Mouse (Mus musculus): ENCODE measurements around the gene Aspm.
"Not testable (repeated sequence)": the region's sequence is repeated elsewhere in the genome, so short reads cannot be mapped to it uniquely, and the experiment has no call there.

Gene Aspm

DNA sequence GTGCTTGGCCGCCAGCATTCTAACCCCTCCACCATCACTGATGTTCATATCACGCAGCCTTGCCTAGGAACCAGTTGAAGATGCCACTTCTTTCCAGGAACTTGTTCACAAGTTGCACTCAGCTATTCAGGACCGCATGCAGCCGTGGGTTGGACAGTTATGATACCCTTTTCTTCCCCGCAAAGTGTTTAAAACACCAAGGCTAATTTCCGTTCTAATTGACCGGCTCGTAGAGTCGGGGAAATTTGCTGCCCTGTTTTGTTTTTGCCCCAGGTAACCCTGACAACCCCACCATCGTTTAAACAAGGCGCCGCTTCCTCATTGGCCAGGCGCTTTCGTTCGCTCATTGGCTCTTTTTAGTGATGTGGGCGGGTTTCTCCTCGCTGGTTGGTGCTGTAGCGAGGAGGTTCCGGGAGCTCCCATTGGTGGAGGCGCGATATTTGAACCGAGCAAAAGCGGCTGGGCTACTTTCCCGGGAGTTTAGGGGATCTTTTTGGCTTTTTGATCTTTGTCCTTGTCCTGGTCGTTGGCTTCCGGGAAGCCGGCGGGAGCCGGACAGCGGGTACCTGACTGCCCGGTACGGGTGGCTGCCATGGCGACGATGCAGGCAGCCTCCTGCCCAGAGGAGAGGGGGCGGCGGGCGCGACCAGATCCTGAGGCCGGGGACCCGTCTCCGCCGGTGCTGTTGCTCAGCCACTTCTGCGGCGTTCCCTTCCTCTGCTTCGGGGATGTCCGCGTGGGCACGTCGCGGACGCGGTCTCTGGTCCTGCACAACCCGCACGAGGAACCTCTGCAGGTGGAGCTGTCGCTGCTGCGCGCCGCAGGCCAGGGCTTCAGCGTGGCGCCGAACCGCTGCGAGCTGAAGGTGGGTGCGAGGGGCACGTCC, at the start of gene Aspm:
Aspm (plus strand) TSS at position 433 of the 886 bp plus-strand sequence.
- peak; percentile 81 to 86 for DNase-seq (ENCODE audit: low spot score in 2 of 2)

DNA sequence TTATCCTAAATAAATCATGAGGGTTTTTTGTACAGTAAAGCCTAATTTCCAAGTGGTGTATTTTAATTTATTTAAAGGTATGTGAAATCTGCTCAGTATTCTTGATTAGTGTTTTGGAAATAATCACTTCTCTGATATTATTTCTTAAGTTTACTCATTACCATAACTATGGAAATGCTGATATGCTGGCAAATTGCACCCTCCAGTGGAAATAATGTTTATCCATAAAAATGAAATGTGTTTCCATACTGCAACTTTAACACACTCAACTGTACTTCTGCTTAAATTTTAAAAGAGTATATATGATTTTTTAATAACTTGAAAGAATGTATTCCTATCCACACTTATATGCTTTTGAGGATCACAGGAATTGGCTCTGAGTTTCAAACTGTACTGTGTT, 48.8 kb upstream of the Aspm start:
- DNase-seq (ENCODE audit: low spot score in 2 of 2): no peak

GRCm38 (mm10) chr1:139407701-139408100, 46.9 kb upstream of the Aspm start:
- DNase-seq (ENCODE audit: low spot score in 2 of 2): no peak

GRCm38 (mm10) chr1:139412365-139412764, 42.2 kb upstream of the Aspm start:
- DNase-seq (ENCODE audit: low spot score in 2 of 2): not testable (repeated sequence)

DNA sequence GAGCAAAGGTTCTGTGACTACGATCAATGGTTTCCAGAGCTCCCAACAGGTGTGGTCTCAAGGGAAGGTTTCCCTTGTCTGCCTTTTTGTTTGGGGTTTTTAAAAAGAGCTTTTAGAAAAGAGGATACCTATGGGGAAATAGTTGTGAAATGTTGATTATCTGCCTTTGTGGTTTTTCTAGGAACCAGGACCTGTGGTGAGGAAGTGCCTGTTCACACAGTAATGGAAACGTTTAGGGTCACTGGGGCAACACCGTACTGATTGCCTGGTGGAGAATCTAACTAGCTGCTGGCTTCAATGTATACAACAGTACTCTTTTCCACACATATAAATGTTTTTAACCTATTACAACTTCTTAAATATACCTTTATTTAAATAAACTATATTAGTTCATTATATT, 41.1 kb upstream of the Aspm start:
- DNase-seq (ENCODE audit: low spot score in 2 of 2): no peak

GRCm38 (mm10) chr1:139421521-139421874, 33.1 kb upstream of the Aspm start:
- DNase-seq (ENCODE audit: low spot score in 2 of 2): no peak

DNA sequence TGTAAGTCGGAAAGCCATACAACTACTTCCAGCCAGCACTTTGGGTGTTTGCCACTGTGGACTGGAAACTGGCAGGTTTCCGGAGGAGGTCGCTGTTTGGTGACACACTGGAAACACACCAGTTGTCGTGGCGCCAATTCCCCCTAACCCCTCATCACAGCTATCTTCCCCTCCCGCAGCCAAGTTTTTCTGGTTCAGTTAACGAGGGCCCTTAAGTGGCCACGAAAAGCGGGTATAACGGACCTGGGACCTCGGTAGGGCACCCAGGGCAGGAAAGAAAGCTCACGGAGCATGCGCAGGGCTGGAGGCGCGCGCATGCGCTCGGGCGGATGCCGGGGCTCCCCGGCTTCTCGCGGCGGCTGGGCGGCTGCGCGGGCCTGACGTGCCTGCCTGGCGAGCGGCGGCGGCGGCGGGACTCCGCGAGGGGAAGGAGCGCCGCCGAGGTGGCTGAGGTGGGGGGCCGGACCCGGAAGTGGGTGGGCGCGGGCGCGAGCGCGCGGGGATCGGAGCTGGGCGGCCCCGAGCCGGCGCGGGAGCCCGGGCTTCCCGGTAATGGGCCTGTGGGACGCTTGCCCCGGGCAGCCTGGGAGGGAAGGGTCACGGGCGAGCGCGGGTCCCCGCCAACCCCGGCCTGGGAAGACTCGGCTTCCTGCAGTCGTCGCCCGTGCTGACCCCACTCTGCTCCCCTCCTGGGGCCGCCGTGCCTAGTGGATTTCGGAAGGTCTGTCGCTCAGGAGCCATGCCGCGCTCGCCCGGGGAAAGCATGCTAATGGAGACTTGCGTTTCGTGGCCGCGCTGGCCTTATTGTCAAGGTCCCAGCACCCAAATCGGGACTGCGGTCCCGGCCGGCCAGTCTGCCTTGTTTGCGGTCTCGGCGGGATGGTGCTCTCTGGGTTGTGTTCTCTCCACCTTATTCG, 32.4 kb upstream of the Aspm start, which contains the start of gene Zbtb41:
Zbtb41 (plus strand) TSS at position 414 of the 917 bp plus-strand sequence.
- peak; percentile 74 to 82 for DNase-seq (ENCODE audit: low spot score in 2 of 2)

DNA sequence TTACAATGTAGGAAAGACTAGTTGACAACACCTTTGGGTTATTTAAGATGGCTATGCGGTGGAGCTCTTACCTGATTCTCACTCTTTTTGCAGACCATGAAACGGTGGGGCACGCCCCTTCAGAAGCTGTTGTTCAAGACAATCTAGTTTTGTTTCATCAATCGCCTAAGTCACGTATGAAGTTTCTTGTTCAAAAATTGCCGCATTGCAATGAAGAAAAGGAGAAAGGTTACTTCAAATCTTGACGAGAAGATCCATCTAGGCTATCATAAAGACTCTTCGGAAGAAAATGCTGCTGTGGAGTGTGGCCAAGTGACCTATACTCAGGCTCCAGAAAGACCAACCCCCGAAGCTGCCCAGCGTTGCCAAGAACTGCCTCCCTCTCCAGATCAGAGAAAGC, 31.6 kb upstream of the Aspm start:
- no peak for DNase-seq (ENCODE audit: low spot score in 2 of 2)

GRCm38 (mm10) chr1:139423931-139424330, 30.6 kb upstream of the Aspm start:
- no peak for DNase-seq (ENCODE audit: low spot score in 2 of 2)

DNA sequence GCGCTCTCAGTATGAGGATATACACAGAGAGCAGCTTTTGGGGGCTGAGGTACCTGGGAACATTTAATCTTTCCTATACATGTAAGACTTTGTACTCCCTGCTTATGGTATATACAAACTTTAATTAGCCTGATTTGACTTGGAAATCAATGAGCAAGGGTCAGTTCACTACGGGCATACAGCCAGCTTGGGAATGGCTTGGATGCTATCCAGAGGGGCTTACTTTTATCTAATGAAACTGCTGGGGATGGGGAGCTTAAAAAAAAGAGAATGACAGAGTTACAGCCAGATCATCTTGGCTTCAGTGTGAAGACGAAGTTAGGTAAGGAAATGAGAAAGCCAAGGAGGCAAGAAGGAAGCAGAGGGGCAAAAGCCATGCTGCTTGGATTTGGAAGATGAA, 29.6 kb upstream of the Aspm start:
- DNase-seq (ENCODE audit: low spot score in 2 of 2): no peak

- no peak for DNase-seq (ENCODE audit: low spot score in 2 of 2)
Measured at GRCm38 (mm10) chr1:139438373-139438772, 16.2 kb upstream of the Aspm start.

DNA sequence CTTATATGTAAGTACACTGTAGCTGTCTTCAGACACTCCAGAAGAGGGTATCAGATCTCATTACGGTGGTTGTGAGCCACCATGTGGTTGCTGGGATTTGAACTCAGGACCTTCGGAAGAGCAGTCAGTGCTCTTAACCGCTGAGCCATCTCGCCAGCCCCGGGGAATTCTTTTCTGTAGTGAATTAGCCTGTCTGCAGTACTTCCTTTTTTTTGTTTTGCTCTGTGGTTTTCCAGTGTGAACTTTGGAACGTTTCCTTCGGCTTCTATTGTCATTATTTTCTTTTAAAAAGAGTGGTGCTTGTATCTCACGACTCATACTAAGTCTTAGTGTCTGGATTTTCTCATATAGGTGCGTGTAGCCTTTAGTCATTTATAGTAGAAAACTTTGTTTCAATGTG, 11.5 kb upstream of the Aspm start:
- not testable (repeated sequence) for DNase-seq (ENCODE audit: low spot score in 2 of 2)

GRCm38 (mm10) chr1:139455226-139455869, 776 bp downstream of the Aspm start:
- peak; percentile 18 to 26 for DNase-seq (ENCODE audit: low spot score in 2 of 2)

DNA sequence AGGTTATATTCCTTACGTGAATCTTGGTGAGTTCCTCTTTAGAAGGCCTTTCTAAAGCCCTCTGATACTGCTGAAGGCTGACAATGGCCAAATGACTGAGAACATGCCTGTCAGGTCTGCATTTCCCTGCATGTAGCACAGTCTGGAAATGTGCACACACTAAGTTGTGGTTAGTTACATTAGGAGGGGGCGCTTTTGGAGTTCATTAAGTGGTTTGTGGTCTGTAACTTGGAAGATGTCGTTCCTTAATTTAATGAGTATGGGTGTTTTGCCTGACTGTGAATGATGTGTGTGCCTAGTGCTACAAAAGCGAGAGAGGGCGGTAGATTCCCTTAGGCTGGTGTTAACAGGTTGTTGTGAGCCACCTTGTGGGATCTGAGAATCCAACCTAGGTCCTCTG, 6.2 kb downstream of the Aspm start:
- DNase-seq (ENCODE audit: low spot score in 2 of 2): no peak

DNA sequence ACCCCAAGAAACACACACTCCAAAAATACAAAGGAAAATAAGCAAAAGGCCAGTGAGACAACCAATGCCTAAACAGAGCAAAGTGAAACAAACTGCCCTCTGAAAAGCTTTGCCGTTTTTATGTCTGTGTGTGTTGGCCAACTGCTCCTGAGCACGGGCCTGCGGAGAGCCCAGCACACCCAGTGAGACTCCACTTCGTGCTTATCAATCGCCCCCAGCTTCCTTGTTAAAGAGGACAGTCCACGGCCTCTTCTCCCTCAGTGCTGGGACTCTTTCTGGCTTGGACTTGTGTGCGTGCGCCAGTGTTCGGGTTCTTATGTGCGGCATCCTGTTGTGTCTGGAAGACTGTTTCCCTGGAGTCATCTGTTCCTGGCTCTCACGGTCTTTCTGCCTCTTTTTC, 11.4 kb downstream of the Aspm start:
- DNase-seq (ENCODE audit: low spot score in 2 of 2): no peak

GRCm38 (mm10) chr1:139478898-139479297, 24.3 kb downstream of the Aspm start:
- DNase-seq (ENCODE audit: low spot score in 2 of 2): no peak

GRCm38 (mm10) chr1:139480246-139480645, 25.7 kb downstream of the Aspm start:
- DNase-seq (ENCODE audit: low spot score in 2 of 2): no peak

DNA sequence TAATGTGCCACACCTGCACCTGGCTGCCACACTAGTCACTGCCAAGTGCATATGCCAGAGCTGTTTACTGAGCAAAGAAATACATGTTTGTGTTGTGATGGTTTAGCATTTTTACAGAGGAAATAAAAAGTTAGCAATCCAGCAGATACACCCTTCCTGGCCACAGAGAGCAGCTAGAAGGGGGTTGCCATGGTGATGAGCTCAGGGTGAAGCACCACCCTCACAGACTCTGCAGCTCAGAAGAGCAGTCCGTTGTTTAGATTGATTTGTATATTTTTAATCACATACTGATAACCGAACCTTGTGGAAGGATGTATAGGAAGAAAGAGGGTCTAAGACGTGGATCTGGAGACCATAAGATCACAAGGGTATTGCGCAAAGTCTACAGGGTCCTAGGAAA, 26.6 kb downstream of the Aspm start:
- no peak for DNase-seq (ENCODE audit: low spot score in 2 of 2)

GRCm38 (mm10) chr1:139494630-139495029, 40.1 kb downstream of the Aspm start:
- no peak for DNase-seq (ENCODE audit: low spot score in 2 of 2)

DNA sequence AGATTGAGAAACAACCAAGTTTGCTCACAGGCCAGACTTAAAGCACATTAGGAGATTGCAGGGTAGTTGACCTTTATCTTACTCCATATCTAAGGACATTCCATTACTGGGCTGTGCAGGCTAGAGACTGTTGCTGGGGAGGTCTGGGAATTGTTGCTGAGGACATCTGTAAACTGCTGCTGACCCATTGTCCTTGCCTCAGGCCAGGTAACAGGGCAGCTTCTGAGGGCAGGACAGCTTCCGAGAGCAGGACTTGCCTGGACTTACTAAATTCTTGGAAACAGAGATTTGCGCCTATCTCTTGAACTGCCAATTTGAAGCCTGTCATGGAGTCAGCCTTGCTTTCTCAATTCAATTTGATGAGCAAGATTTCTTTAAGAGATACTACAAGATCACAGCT, 40.8 kb downstream of the Aspm start:
- no peak for DNase-seq (ENCODE audit: low spot score in 2 of 2)

- no peak for DNase-seq (ENCODE audit: low spot score in 2 of 2)
Measured at GRCm38 (mm10) chr1:139496212-139496611, 41.6 kb downstream of the Aspm start.

- no peak for DNase-seq (ENCODE audit: low spot score in 2 of 2)
Measured at GRCm38 (mm10) chr1:139499751-139500150, 45.2 kb downstream of the Aspm start.

Data from spleen, postnatal 14 days (tissue).